Mouse (Mus musculus) spleen, embryonic (tissue): ENCODE results near the gene Tcte1.

Experiments used
- CTCF ChIA-PET: fragments of 350-600 bp; sonication (Branson Sonifier 250); formaldehyde crosslinking; loops from one replicate; lab custom pipeline; 2022; lab: Charles Lee

The Tcte1 gene

DNA sequence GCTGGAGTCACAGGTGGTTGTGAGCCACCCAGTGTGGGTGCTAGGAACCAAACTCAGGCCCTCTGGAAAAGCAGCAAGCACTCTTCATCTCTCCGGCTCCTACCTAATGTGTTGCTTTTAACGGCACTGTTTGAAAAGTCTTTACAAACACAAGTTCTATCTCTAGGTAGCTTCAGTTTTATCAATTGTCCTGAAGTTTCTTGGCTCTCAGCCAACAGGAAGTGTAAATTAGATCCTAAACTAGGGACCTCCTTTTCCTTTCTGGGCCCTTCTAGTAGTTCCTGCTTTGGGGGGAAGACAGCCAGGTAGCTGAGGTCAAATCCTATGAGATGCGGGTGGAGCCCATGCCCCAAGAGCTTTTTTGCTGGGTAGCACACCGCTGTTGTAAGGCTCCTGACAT is 12.4 kb upstream of the Tcte1 start:
- CTCF ChIA-PET, result interaction anchor here (0.6 kb wide), 1 partner anchor 20 kb away, joined by 5 read pairs; no protein-coding TSS in a partner anchor

DNA sequence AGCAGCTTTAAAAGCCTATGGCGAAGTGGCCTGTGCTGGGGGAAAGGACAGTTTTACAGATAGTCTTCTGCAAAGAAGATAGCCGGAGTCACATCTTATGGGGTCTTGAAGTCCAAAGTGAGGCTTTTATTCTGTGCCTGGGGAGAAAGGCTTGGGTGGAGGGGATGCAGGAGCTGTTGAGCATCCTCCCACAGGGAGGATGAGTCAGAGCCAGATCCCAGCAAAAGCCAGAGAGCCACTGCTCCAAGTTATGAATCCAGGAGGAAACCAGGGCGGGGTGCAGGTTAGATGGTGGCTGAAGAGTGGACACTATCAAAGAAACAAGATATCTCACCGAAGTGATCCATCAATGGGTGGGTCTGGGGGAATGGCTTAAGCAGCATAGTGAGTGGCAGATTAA is 11.5 kb upstream of the Tcte1 start:
- CTCF ChIA-PET, result no interaction called here

DNA sequence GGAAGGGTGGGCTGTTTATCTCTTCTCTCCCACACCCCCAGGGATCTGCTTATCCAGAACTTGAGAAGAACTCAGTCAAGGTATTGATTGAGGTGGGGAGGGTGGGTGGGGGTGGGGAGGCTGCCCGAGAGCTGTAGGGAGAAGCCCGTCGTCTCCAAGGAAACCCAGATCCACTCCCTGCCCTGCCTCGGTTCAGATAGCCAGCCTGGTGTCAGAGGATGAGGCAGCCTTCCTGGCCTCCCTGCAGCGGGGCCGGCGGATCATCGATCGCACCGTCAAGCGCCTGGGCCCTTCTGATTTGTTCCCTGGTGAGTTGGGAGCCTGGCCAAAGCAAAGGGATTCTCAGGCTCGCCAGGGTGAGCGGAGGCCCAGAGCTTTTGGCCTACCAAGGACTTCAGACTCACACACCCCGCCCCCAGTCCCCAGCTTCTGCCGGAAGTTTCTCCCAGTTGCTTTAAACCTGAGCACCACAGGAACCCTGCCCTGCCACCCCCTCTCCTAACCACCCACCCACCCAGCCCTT is 8.0 kb upstream of the Tcte1 start:
- CTCF ChIA-PET, result interaction anchor here (0.7 kb wide), 1 partner anchor 24 kb away, joined by 4 read pairs; no protein-coding TSS in a partner anchor

DNA sequence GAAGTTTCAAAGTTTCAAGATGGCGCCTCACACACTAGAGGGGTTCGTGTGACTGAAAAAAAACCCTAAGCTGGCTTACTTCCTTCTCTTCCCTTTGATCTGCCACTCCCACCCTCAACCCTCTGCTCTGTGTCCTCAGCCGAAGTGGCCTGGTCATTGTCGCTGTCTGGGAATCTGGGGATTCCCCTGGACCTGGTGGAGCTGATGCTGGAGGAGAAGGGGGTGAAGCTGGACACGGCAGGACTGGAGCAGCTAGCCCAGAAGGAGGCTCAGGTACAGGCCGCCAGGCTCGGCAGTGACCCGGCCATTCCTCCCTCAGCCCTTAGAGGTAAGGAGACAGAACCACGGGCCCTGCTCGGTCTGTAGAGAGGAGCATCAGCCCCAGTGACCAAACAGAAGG is 7.4 kb upstream of the Tcte1 start:
- CTCF ChIA-PET, result interaction anchor here (0.7 to 1.1 kb wide), 4 partner anchors 10 to 127 kb away, joined by 3 to 4 read pairs (median 3); no protein-coding TSS in a partner anchor

DNA sequence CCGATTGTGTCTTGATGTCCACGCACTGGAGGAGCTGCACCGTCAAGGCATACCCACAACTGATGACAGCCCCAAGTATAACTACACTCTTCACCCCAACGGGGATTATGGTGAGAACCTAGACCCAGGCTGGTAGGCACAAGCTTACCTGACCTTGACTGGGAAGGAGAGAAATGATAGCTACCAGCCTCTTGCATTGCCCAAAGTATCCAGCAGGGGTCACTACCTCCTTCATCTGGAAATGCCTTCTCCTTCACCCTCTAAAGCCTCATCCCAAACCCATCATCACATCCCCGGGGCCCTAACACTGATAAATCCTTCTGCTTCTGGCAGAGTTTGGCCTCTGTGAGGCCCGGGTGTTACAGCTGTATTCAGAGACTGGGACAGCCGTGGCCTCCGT is 6.7 kb upstream of the Tcte1 start:
- CTCF ChIA-PET, result interaction anchor here (0.8 to 1.1 kb wide), 4 partner anchors 10 to 126 kb away, joined by 3 to 4 read pairs (median 3); no protein-coding TSS in a partner anchor

DNA sequence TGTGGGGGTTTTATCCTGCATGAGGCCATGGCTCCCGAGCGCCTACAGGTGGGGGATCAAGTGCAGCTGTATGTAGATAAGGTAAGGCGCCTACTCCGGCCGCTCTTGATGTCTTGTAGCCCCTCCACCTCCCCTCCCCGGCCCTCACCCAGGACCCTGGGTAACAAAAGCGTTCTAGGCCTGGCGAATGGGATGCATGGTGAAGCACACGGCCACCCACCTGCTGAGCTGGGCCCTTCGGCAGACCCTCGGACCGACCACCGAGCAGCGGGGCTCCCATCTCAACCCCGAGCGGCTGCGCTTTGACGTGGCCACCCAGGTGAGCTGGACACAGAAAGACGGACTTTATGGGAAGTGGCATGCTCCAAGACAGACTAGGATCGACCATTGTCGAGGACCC is 6.1 kb upstream of the Tcte1 start:
- CTCF ChIA-PET, result interaction anchor here (0.7 to 1.0 kb wide), 3 partner anchors 35 to 1210 kb away, joined by 3 to 4 read pairs (median 3); no protein-coding TSS in a partner anchor

DNA sequence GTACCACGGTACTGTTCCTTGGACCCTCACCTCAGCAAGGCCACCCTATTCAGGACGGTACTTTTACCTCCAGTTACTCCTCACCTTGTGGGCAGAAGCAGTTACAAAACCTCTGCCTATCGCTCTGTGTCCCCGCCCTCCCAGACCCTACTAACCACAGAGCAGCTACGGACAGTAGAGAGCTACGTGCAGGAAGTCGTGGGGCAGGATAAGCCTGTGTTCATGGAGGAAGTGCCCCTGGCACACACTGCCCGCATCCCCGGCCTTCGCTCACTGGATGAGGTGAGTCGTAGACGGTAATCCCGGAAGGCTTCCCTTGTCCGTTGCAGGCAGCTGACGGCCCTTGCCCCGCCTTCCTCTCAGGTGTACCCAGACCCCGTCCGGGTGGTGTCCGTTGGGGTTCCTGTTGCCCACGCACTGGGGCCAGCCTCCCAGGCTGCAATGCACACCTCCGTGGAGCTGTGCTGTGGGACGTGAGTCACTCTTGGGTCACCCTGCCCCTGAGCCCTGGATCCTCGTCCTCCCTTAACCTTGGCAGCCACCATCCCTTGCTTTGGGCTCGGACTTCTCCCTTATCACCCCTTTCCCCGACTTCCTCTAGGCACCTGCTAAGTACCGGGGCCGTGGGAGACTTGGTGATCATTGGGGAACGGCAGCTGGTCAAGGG is 5.6 kb upstream of the Tcte1 start:
- CTCF ChIA-PET, result interaction anchor here (0.6 to 0.8 kb wide), 5 partner anchors 52 to 1991 kb away, joined by 3 to 20 read pairs (median 3); no protein-coding TSS in a partner anchor

DNA sequence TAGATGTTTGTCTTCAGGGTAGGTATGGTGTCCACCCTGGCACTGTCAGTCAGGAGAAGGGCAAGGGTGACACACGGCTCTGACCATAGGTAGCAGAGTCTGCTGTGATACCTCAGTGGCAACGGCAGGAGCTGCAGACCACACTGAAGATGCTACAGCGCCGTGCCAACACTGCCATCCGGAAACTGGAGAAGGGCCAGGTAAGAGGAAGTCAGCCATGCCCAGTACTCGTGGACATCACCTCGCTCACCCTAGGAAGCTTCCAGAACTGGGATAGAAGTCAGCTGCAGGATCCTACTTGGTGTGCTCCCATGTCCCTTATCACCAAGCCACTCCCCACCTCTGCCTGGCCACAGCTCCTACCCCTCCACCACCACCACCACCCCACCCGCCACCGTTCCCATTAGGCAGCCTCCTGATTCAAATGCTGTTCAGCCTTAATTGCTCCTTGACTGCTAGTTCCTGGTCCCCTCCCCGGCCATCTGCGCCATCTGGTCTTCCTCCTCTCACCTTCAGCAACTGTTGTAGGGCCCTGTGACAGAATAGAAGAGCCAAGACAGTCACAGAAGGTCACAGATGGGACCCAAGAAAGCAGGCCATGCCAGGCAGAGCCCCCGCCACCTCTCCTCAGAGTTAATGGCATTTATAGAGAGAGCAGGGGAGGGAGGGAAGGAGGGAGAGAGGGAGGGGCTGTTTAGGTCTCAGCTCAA is 4.3 kb upstream of the Tcte1 start:
- CTCF ChIA-PET, result interaction anchor here (0.6 kb wide), 1 partner anchor 10 kb away, joined by 5 read pairs; no protein-coding TSS in a partner anchor

DNA sequence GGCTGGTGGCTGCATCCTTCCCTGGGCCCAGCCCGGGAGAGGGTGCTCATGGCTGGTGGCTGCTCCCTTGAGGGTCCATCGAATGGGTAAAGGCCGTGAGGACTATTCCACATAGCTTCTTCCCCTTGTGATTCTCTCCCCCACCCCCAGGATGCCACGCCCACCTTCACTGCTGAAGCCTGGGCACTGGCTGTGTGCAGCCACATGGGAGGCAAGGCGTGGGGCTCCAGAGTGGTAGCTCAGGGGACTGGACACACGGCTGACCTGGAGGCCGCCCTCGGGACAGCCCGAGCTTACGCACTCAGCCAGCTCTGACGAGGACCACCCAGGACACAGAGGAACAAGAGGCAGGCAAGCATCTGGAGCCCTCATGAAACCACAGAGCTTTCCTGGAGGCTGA is 3.1 kb upstream of the Tcte1 start:
- CTCF ChIA-PET, result no interaction called here

DNA sequence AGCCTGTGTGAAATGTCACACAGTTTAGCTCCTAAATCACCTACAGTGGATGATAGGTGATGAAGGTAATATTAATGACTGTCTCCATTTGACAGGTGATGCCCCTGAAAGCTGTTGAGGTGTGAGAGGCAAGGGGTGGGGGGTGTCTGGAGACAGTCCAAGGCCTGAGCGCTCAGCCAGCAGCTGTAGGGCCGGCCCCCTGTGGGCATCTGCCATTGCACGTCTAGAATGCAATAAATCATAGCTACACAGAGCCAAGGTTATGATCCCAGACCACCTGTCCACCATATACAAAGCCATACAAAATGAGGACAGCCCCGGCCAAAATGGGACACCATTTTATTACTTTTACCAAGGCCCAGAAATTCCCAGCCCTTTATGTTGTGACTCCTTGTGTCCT is 1.7 kb downstream of the Tcte1 start:
- CTCF ChIA-PET, result no interaction called here

DNA sequence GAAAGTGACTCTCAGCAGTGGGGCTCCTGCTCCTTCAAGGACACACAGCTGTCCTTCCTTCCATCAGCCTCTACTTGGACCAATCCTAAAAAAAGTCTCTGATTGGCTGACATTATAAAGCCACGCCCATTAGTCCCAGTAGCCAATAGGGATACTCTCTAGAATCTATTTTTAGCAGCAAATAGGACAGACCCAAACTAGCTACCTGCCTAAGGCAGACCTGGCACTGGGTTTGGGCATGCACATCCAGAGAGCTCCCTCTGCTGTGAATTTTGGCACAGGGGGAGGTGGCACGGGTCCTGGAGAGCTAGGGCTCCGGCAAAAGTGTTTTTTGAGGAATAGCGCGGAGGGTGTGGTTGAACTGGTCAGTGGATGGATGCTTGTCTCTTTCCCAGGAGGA is 3.3 kb downstream of the Tcte1 start:
- CTCF ChIA-PET, result no interaction called here

DNA sequence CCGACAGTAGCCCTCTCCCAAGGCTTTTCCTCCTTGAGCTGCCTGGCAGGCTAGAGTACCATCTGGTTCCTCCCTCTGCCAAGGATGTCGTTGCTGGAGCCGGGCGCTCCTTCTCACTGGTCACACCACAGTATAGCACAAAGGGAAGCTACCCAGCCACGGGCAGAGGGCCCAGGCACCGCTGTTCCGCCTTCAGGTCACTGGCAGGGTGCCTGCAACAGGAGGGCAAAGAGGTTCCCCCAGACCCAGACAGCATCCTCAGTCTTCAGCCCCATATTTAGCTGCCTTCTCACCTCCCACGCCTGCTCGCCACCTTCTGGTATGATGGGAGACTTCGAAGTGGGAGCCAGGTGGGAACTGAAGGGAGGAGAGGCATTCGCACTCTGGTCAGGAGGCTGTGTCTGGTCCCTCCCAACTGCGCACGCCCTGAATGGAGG is 7.1 kb downstream of the Tcte1 start:
- CTCF ChIA-PET, result no interaction called here

DNA sequence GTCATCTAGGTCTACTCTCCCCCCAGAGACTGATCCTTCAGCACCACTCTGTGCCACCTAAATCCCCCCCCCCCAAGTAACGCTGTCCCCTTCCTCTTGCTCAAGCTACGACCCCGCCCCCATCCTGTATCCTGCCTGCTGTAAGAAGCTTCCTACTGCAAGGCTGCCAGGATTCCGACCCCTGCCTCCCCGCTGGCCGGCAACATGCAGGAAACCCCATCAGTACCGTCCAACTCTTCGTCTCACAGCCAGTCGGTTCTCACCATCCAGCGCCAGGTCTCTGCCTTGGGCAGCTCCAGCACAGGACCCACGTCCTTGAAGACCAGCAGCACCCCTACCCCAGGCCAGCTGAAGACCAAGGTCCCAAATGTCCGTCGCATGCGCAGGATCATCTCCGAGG is 9.7 kb downstream of the Tcte1 start:
- CTCF ChIA-PET, result no interaction called here

DNA sequence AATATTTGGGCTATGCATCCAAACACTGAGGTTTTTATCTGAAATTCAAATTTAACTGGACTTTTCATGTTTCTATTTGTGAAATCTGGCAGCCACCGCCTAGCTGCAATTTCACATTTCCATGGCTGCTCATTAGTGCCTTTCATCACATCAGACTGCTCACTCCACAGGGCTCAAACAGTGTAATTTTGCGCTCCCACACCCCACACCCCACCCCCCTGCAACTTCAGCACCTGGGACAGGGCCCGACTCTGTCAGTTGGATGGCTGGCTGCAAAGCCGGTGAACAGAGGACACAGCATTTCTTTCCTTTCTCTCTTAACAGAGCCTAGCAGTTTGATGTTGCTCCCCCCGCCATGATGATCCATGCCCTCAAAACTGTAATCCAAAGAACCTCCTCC is 13.0 kb downstream of the Tcte1 start:
- CTCF ChIA-PET, result no interaction called here

DNA sequence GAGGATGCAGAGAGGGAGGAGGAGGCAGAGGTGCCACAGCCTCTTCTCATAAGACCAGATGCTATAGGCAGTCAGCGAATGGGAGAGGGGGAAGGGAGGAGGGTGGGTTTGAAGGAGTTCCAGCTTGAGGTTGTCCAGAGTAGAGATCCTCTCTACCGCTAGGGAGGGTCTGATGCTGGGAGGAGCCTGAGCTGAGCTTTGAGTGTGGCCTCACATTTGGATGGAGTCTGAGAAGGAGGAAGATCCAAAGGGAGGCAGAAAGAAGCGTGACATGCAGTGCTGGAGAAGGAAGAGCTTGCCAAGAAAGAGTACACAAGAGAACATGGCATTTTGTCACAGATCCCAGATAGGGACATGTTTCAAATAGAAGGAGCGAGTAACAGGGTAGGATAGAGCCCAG is 15.2 kb downstream of the Tcte1 start:
- CTCF ChIA-PET, result interaction anchor here (0.7 to 1.1 kb wide), 2 partner anchors 22 to 23 kb away, joined by 3 to 4 read pairs; no protein-coding TSS in a partner anchor

DNA sequence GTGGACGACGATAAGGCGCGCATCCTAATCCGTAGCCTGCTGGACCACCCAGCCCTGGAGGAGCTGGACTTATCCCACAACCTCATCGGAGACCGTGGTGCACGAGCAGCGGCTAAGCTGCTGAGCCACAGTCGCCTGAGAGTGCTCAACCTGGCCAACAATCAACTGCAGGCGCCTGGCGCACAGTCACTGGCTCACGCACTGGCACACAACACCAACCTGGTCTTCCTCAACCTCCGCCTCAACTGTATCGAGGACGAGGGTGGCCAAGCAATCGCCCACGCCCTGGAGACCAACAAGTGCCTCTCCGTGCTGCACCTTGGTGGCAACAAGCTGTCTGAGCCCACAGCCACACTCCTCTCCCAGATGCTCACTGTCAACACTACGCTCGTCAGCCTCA is 16.4 kb downstream of the Tcte1 start:
- CTCF ChIA-PET, result interaction anchor here (0.7 kb wide), 1 partner anchor 14 kb away, joined by 4 read pairs; no protein-coding TSS in a partner anchor

DNA sequence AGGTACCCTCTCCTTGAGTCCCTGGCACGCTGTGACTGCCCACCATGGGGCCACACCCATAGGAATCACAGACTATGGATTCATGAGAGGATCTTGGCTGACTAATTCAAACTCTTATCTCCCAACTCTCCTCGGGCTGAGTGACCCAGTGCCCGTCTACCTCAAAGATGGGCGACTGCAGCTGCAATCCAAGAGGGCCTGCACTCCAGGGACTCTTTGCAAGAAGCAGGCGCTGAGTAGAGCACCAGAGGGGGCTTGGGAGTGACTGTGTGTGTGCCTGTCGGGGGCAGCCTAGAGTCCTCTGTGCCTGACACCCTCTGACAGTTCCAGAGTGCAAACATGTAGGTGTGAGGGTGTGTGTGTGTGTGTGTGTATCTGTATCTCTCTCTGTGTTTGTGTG is 18.9 kb downstream of the Tcte1 start:
- CTCF ChIA-PET, result interaction anchor here (0.6 kb wide), 1 partner anchor 1582 kb away, joined by 10 read pairs; no protein-coding TSS in a partner anchor

DNA sequence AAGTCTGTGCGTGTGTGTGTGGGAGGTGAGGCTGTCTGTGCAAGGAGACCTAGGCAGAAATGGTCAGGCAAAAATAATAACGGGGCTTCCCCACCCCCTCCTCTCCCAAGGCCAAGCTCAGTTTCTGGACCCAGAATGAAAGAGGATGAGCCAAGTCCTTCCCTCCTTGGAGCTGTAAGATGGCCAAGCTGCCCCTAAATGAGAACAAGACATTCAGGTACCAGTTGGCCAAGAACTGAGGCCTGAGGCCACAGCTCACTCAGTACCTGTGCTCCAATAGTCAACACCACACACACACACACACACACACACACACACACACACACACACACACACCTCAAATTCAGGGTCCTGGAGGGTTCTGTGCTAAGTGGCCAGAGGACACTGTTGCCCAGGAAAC is 19.5 kb downstream of the Tcte1 start:
- CTCF ChIA-PET, result interaction anchor here (0.6 to 0.7 kb wide), 3 partner anchors 42 to 1583 kb away, joined by 3 to 10 read pairs (median 5); no protein-coding TSS in a partner anchor

DNA sequence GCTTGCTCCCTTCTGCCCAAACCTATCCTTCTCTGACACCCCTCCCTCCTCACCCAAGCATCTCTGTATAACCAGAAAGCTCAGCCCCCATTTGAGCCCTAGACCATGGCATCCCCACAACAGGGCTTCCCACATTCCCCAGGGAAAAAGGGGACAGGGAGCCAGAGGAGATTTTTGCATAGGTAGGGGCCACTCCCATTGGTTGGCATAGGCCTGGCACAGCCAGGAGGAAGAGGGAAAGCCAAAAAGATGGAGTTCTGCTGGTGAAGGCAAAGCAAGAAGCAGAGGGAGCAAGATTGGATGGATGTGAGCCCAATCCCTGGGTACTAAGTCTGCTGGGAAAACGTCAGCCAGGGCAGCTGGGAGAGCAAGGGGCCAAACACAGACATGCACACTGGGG is 19.9 kb downstream of the Tcte1 start:
- CTCF ChIA-PET, result interaction anchor here (0.6 to 0.7 kb wide), 2 partner anchors 43 to 1033 kb away, joined by 3 to 5 read pairs; no protein-coding TSS in a partner anchor

DNA sequence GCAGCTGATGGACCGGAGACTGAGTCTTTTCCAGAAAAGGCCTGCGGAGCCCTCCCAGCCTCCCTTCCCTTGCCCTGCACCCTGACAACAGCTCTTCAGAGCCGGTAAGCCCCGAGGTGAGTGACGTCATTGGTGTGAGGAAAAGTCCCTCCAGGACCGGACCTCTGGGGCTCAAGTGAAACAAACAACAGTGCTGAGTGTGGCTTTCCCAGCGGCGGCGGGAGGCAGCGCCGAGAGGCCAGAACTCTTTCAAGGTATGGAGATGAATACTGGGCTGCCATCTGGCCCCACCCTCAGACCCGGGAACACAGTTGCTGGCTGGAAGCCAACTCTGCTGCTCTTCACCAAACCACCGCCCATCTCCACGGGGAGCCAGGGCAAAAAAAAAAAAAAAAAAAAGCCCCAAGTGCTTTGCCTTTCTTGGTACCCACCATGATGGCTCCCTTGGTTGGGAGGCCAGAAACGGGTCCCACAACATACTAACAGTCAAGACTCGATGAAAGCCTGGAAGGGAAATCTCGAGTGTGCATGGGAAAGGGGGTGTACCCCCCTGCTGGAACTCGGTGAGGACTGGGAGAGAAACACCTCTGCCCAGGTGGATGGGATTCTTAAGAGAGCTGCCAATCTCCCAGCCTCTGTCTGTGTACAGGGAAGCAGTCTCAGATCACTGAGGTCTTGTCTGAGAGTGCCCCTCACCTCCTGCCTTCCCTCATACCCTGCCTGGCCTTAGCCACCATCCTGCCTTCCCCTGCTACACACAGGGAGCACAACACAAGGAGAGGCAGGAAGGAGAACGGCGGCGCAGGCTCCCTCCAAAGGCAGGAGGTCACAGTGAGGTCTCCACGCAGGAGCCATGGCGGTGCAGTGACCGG is 21.0 kb downstream of the Tcte1 start:
- CTCF ChIA-PET, result no interaction called here

DNA sequence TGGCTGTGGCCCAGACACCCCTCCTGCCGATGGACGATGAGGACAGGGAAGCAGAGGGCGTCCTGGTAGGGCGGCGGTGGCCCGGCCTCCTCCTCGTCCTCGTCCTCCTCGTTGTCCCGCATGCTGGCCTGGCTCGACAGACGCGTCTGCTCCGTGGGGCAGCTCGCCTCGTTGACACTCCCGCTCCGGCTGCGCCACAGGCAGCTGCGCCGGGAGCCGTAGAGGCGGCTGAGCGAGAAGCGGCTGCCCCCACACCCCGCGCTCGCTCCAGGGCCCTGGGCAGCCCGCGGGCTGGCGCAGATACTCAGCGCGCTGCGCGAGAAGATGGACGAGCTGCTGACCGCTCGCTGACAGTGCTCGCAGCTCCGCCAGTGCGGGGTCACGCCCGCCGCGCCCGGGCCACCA is 21.6 kb downstream of the Tcte1 start:
- CTCF ChIA-PET, result no interaction called here
